10 mouse cellular contexts compared by ENCODE assay signal in genomic region chr8:84288892-84289291, GRCm38 (mm10). TPM values are rescaled to one million over a fixed set of nuclear protein-coding genes. Genes with fewer than 3 reads are reported as not detected.
DNase-seq lines count a peak whose midpoint lies in the region; ATAC-seq and TF ChIP-seq lines count a peak whose summit lies in the region.
"Had no signal": no experiment of that assay in that cellular context is flagged by ENCODE, and none has a peak within 500 bp of the region (broad histone marks: within the 10 kb centered on the region; RNA-seq: fewer than 3 reads in every experiment).

No protein-coding gene starts in this region.

- no peak overlapping the region for H3K27ac ChIP-seq in kidney, postnatal 0 days
- H3K27ac ChIP-seq in kidney, embryonic 14.5 days (ENCODE audit: low read depth, low read length) = no peak overlapping the region
- H3K27ac ChIP-seq: embryonic facial prominence, embryonic 12.5 days had no signal

- intact Hi-C loops in heart, postnatal 10 days (cut with DNase I) = no loop called here

- no peaks in the 10 kb centered on the region for H3K9me3 ChIP-seq in kidney, postnatal 0 days (replicated peaks; ENCODE audit: low read length)
- H3K9me3 ChIP-seq in kidney, embryonic 14.5 days (ENCODE audit: control insufficient read depth, low read length) = no peaks in the 10 kb centered on the region
- H3K9me3 ChIP-seq: embryonic facial prominence, embryonic 12.5 days had no signal

- DNase-seq in kidney, postnatal 0 days (ENCODE audit: low spot score) = peak; percentile 45
- DNase-seq in ES-CJ7 (ENCODE audit: low read depth, low spot score) = peak; percentile 45
- peak; percentile 19 for DNase-seq in c-Kit-positive CD71-positive TER-119-negative erythroid progenitor cells, embryonic 14.5 days (ENCODE audit: low read depth)
- DNase-seq in spleen, postnatal 4 days (ENCODE audit: low spot score in 2 of 2) = no peak
- no peak for DNase-seq in right cerebral cortex, postnatal 36 days (ENCODE audit: low spot score in 2 of 2)
- no peak for DNase-seq in heart, postnatal 10 days

- no peaks in the 10 kb centered on the region for H3K36me3 ChIP-seq in kidney, postnatal 0 days (ENCODE audit: insufficient read depth, low read length)
- H3K36me3 ChIP-seq in kidney, embryonic 14.5 days (ENCODE audit: control insufficient read depth, insufficient read depth, low read length) = no peaks in the 10 kb centered on the region
- H3K36me3 ChIP-seq: embryonic facial prominence, embryonic 12.5 days had no signal

- TF ChIP-seq CTCF in kidney, postnatal 0 days (IDR thresholded peaks at IDR 0.05; ENCODE audit: low read depth) = peak; percentile 55

- H3K4me3 ChIP-seq in kidney, postnatal 0 days (replicated peaks; ENCODE audit: low read depth, low read length) = no peak overlapping the region
- no peak overlapping the region for H3K4me3 ChIP-seq in kidney, embryonic 14.5 days (ENCODE audit: low read length)
- H3K4me3 ChIP-seq: embryonic facial prominence, embryonic 12.5 days; myocyte had no signal

- no peak overlapping the region for H3K9ac ChIP-seq in kidney, postnatal 0 days (ENCODE audit: low read depth, low read length)
- no peak overlapping the region for H3K9ac ChIP-seq in kidney, embryonic 14.5 days (ENCODE audit: low read depth, low read length)
- H3K9ac ChIP-seq: embryonic facial prominence, embryonic 12.5 days had no signal

- H3K4me1 ChIP-seq in kidney, postnatal 0 days (replicated peaks; ENCODE audit: insufficient read depth, low read length) = no peaks in the 10 kb centered on the region; the same call in 1 of the 2 replicates
- H3K4me1 ChIP-seq in kidney, embryonic 14.5 days (ENCODE audit: control insufficient read depth, insufficient read depth, low read length) = peaks cover 5% of the 10 kb centered on the region

- no peaks in the 10 kb centered on the region for H3K27me3 ChIP-seq in kidney, postnatal 0 days (ENCODE audit: insufficient read depth, low read length)
- H3K27me3 ChIP-seq in kidney, embryonic 14.5 days (ENCODE audit: control insufficient read depth, insufficient read depth, low read length) = no peaks in the 10 kb centered on the region
- H3K27me3 ChIP-seq: embryonic facial prominence, embryonic 12.5 days had no signal

- no peak for ATAC-seq in kidney, postnatal 0 days (replicated peaks; ENCODE audit: low FRiP score, low read depth)
- ATAC-seq in kidney, embryonic 14.5 days (ENCODE audit: low FRiP score, low TSS enrichment) = no peak
- 0 out of 2 replicates have a peak, but pooled peaks have one; percentile 59 for ATAC-seq in megakaryocyte-erythroid progenitor cell, adult 5-6 weeks (replicated peaks; ENCODE audit: low FRiP score, low TSS enrichment, poor library complexity, severe bottlenecking)

- 51% methylated on average over 2 of the region's 2 CpGs for WGBS in kidney, postnatal 0 days
- 67% methylated on average over 2 of the region's 2 CpGs for WGBS in kidney, embryonic 14.5 days

- H3K4me2 ChIP-seq in kidney, postnatal 0 days (ENCODE audit: low read length) = no peak overlapping the region
- no peak overlapping the region for H3K4me2 ChIP-seq in kidney, embryonic 14.5 days (replicated peaks; ENCODE audit: low read depth, low read length)
- H3K4me2 ChIP-seq: embryonic facial prominence, embryonic 12.5 days had no signal

RNA-seq across cellular contexts. Expression of gene Ccdc130, which starts 18.7 kb away (rescaled TPM):
- 17.4 and 20.2 TPM in 2 replicates for polyA plus RNA-seq in kidney, postnatal 0 days (2015; fragmentation: Nextera tagmentation; extraction: Ambion mirVana)
- 15.4 and 21.1 TPM in 2 replicates for polyA plus RNA-seq in kidney, embryonic 14.5 days (2014; fragmentation: Nextera tagmentation; extraction: Ambion mirVana)
- total RNA-seq in megakaryocyte-erythroid progenitor cell, adult 5-6 weeks (2014; fragmentation: Nextera tagmentation) = 18.0 and 20.9 TPM in 2 replicates
- total RNA-seq in megakaryocyte-erythroid progenitor cell, adult 5-6 weeks (2017) = 9.5 and 12.7 TPM in 2 replicates
- 10 to 100 TPM; 10.0 to 14.3 TPM for total RNA-seq in heart, postnatal 10 days (2021)

RNA-seq across cellular contexts. Expression of gene Mri1, which starts 31.8 kb away (rescaled TPM):
- 80.4 and 81.6 TPM in 2 replicates for polyA plus RNA-seq in kidney, postnatal 0 days (2015; fragmentation: Nextera tagmentation; extraction: Ambion mirVana)
- polyA plus RNA-seq in kidney, embryonic 14.5 days (2014; fragmentation: Nextera tagmentation; extraction: Ambion mirVana) = 73.2 and 80.1 TPM in 2 replicates
- 36.7 and 51.9 TPM in 2 replicates for total RNA-seq in megakaryocyte-erythroid progenitor cell, adult 5-6 weeks (2014; fragmentation: Nextera tagmentation)
- total RNA-seq in megakaryocyte-erythroid progenitor cell, adult 5-6 weeks (2017) = 19.1 and 19.3 TPM in 2 replicates
- total RNA-seq in heart, postnatal 10 days (2021) = 10 to 100 TPM; 15.5 to 16.0 TPM

RNA-seq across cellular contexts. Expression of gene D8Ertd738e, which starts 39.4 kb away (rescaled TPM):
- polyA plus RNA-seq in kidney, postnatal 0 days (2015; fragmentation: Nextera tagmentation; extraction: Ambion mirVana) = 373 and 388 TPM in 2 replicates
- 388 TPM in 2 replicates for polyA plus RNA-seq in kidney, embryonic 14.5 days (2014; fragmentation: Nextera tagmentation; extraction: Ambion mirVana)
- 122 and 195 TPM in 2 replicates for total RNA-seq in megakaryocyte-erythroid progenitor cell, adult 5-6 weeks (2014; fragmentation: Nextera tagmentation)
- 63.7 and 94.8 TPM in 2 replicates for total RNA-seq in megakaryocyte-erythroid progenitor cell, adult 5-6 weeks (2017)
- total RNA-seq in heart, postnatal 10 days (2021) = 100 to 1,000 TPM; 222 to 230 TPM

RNA-seq across cellular contexts. Expression of gene Zswim4, which starts 52.0 kb away (rescaled TPM):
- 10.5 and 11.0 TPM in 2 replicates for polyA plus RNA-seq in kidney, postnatal 0 days (2015; fragmentation: Nextera tagmentation; extraction: Ambion mirVana)
- polyA plus RNA-seq in kidney, embryonic 14.5 days (2014; fragmentation: Nextera tagmentation; extraction: Ambion mirVana) = 10.2 and 15.7 TPM in 2 replicates
- 2.8 and 4.8 TPM in 2 replicates for total RNA-seq in megakaryocyte-erythroid progenitor cell, adult 5-6 weeks (2014; fragmentation: Nextera tagmentation)
- total RNA-seq in megakaryocyte-erythroid progenitor cell, adult 5-6 weeks (2017) = 3.3 and 3.7 TPM in 2 replicates
- 10 to 100 TPM; 10.5 to 11.3 TPM for total RNA-seq in heart, postnatal 10 days (2021)

Comparison
In these comparisons a context has a peak if more than half of its experiments do, and no peak if none do; other contexts are left out.
1. DNase-seq: peak in kidney, postnatal 0 days (single experiment), ES-CJ7 (single experiment) and c-Kit-positive CD71-positive TER-119-negative erythroid progenitor cells, embryonic 14.5 days (single experiment); none in spleen, postnatal 4 days (0 of 2), right cerebral cortex, postnatal 36 days (0 of 2) and heart, postnatal 10 days (0 of 2).